Mouse (Mus musculus) ZHBTc4 (cell line): ENCODE data around the gene Bmp8b.
"Not testable (repeated sequence)": the region's sequence is repeated elsewhere in the genome, so short reads cannot be mapped to it uniquely, and the experiment has no call there.

Experiments
- DNase-seq: peaks from one replicate; pipeline ENCODE4 v3.0.0-alpha.2; 2011; ENCODE audit warnings: low read depth, low spot score

The Bmp8b gene

DNA sequence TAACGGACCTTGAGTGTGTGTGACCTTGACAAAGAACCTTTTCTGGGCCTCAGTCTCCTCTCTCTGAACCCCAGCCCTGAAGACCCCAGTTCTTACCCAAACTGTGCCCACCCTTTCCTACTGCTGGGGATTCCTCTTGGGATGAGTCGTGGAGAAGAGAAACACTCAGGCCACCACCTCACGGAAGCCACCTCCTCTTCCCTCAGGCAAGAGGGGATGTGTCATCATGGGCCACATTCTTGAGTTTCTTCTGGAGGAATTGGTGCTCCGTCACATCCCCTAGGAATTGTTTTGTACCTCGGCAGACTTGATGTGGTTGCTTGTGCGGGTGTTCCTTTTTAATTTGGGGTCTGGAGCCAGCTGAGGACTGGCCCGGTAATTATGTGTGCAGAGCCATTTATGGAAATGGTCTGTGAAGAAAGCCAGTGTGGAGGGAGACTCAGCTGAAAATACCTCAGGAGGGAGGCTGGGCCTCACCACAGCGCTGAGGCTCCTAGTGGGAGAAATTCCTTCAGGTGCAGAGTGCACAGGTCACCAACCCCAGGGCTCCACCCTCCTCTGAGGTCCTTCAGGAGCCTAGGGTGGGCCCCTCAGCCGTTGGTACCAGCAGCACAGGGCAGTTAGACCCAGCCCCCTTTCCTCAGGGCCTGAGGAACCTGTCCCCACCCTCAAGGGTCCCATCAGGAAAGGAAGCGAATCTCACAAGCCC lies 6.5 kb downstream of the Bmp8b start:
- not testable (repeated sequence) for DNase-seq

- no peak for DNase-seq
Observed at GRCm38 (mm10) chr4:123112216-123112764, 7.3 kb downstream of the Bmp8b start.

DNA sequence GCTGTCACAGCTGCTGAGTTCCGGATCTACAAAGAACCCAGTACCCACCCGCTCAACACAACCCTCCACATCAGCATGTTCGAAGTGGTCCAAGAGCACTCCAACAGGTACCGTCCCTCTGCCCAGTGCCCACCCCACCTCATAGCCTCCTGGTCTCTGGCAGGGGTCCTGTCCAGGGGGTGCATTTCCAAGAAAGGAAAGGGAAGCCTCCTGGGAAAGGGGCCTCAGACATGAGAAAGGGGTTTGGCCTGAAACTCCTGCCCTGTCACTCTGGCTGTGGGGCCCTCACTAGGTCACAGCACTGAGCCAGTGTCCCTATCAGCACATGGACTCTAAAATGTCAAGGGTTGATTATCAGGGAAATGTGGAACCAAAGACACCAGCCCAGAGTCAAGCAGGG lies 9.7 kb downstream of the Bmp8b start:
- not testable (repeated sequence) for DNase-seq

DNA sequence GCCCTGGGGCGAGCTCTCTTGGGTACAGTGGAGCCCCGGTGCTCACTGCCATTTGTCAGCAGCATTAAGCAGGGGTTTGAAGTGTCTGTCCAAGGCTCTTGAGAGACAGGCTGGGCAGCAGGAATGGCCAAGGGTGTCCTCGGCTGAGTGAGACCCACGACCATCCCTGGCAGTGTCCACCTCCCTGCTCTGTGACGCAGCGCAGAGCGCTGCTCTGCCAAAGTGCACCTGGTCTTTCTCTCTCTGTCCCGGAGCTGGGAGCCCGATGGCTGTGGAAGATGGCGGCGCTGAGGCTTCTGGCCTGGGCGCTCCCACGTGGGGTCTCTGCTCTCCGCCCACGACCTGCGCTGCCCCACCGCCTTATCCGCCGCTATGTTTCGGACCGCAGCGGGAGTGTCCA lies 11.0 kb downstream of the Bmp8b start, which contains the start of gene Oxct2b:
Oxct2b (plus strand) TSS at position 256 of the 400 bp plus-strand sequence.
- peak; percentile 37 for DNase-seq

GRCm38 (mm10) chr4:123116640-123117039 lies 11.7 kb downstream of the Bmp8b start:
- DNase-seq, result peak; percentile 54

GRCm38 (mm10) chr4:123121286-123121685 lies 16.3 kb downstream of the Bmp8b start:
- no peak for DNase-seq

DNA sequence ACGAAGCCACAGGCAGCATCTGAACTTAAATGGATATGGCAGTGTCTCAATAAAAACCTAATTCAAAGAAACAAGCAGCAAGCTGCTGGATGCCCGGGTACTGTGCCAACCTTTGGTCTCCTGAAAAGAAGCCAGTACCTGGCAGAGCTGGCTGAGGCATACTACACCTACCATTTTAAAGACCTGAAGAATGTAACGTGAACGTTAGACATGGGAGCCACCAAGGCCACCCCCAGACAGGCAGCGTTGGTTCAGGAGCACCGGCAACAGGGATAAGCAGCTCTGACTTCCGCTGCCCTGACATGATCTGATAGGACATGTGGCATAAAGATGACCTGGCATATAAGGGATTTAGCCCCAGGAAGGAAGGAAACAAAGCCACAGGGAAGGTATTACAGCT lies 21.7 kb downstream of the Bmp8b start:
- DNase-seq, result no peak

DNA sequence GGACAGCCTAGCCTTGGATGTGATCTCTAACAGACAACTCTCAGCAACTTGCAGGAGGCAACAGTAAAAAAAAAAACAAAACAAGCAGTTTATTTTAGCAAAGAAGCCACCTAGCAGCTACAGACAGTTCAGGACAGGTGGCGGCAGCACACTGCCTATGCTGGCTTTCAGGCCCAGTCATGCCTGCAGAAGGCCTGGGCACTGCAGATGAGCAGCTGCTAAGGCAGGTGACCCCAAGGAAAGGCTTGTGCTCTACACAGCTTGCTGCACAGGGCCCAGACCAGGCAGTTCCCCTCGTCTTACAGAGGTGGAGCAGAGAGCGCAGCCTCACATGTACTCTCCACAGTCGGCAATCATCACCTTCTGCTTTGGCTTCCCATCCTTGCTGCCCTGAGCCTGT lies 22.1 kb downstream of the Bmp8b start:
- no peak for DNase-seq

DNA sequence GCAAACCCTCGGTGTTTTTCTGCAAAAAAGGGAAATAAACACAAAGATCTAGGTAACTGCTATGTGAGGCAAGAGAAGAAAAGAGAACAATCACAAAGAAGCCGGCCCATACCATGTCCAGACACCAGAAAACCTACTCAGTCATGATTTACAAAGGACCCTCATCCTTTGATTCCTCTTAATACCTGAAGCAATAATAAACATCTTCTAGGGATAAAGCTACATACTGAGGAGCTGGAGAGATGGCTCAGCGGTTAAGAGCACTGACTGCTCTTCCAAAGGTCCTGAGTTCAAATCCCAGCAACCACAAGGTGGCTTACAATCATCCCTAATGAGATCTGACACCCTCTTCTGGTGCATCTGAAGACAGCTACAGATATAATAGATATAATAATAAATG lies 32.6 kb downstream of the Bmp8b start:
- no peak for DNase-seq

GRCm38 (mm10) chr4:123139513-123140154 lies 34.7 kb downstream of the Bmp8b start, which contains the start of gene Ppie:
Gene Ppie, minus strand, starts transcription at chr4:123139951.
- DNase-seq, result peak; percentile 95

DNA sequence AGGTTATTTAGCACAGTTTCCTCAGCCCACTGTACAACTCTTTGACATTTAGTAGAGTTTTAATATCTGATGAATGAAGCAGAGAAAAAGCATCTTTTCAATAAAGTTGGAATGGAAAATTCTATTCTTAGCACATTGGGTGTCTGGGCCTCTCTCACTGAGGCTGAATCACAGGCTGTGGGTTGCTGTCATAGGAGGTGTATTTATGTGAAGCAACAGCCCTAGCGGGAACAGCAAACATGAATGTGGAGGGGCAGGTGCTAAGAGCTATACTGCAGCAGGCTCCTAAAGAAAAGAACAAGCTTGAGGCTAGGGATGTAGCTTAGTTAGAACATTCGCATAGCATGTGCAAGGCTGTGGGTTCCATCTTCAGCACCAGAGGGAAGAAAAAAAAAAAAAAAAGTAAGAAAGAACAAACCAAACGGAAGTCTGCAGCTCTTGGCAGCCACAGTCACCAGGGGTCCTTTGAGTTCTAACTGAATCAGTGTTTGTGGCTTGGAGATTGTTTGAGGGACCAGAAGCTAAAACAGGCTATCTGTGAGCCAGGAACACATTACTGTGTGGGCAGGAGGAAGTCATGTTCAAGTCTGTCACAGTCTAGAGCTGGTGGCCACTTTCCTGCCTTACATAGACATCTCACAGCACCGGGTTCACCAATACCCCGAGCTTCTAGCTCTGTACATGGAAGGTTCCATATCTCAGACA lies 42.6 kb downstream of the Bmp8b start:
- DNase-seq, result no peak

- peak; percentile 51 for DNase-seq
Observed at GRCm38 (mm10) chr4:123152003-123152402, 47.0 kb downstream of the Bmp8b start.

GRCm38 (mm10) chr4:123152976-123153375 lies 48.0 kb downstream of the Bmp8b start:
- DNase-seq, result no peak

DNA sequence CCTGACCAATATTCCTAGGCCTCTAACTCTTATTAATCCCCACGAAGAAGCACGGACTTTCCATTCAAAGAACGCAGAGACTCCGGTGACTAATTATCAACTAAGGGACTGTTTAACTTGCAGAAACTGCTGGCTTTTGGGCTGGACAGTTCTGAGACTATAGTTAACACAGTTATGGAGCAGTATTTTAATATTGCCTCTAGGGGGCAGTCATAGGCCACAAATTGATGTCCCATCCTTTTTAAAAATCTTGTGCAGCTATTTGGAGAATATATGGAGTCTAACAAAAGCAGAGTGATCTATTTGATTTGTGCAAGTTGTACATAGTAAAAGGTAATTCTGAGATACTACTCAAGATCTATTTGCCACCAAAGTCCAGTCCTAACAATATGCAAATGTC lies 50.0 kb downstream of the Bmp8b start:
- DNase-seq, result peak; percentile 59

DNA sequence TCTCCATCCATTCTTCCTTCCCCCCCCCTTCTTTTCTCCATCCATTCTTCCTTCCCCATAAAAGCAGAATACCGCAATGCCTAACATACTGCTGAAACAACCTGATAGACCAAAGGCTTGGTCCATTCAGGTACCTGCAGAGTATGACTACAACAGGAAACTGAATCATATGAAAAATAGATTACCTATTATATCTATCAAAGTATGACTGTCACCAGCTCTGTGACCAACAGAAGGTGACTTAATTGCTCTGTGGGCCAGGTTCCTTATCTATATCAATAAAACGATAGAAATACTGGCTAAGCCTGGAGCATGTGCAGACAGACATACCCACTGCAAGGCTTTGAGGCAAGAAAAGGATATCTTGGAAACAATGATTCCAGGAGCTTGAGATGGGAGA lies 50.5 kb downstream of the Bmp8b start:
- DNase-seq, result no peak

DNA sequence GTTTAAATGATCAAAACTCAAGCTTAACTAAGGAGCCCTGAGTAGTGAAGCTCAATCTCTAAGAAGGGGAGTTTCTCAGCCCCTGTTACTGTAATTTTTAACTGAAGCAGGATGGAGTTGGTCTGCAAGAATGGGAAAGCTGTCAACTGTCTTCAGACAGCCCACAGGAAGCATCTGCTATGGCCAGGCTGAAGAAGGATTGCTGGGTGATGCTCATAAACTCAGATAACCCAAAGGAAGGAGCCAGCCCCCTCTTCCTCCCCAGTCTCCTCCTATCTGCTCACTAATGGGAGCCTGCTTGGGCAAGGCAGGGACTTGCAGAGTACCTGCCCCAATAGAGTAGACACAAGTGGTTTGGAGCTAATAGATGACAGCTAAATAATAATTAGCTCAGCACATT lies 50.9 kb downstream of the Bmp8b start:
- no peak for DNase-seq

GRCm38 (mm10) chr4:123160571-123160970 lies 55.6 kb downstream of the Bmp8b start:
- no peak for DNase-seq

DNA sequence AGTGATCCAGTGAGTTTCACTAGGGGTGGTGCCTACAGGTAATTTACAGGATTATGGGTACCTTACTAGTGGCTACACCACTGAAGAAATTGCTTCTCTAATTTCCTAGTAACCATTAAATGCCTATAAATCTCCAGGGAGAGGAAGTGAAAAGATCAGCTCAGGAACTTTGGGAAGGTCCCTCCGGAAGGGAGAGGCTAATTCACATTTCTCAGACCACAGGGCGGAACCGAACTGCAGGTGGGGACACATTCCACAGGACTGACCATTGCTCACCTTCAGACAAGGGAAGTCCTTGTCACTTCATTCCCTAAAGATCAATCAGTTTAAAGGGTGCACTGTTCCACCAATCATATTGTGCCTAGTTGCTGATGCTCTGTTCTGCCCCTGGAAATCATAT lies 56.3 kb downstream of the Bmp8b start:
- DNase-seq, result peak; percentile 56

- DNase-seq, result peak; percentile 44
Observed at GRCm38 (mm10) chr4:123162305-123162917, 57.4 kb downstream of the Bmp8b start.

- no peak for DNase-seq
Observed at GRCm38 (mm10) chr4:123164157-123164556, 59.2 kb downstream of the Bmp8b start.

DNA sequence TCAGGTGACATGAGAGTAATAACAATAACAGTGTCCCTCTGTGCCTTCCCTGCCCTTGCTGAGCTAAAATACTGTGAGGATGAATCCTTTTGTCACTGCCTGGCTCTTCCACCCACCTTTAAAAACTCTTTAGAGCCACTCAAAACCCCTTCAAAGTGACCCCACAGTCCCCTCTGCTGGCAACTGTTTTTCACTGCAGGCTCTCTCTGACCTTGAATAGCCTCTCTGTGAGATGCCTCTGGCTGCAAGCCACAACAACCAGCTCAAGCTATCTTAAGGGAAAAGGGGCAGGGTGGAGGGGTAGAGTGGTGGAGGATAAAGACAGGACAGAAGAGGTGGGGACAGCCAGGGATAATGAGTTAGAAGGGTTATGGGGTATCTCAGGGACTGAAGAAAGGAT lies 66.8 kb downstream of the Bmp8b start:
- peak; percentile 75 for DNase-seq
